Mouse (Mus musculus) liver, embryonic 14.5 days (tissue): ENCODE results near the gene Col6a1. TPM values are rescaled to one million over a fixed set of nuclear protein-coding genes. Genes with fewer than 3 reads are reported as not detected.

Experiments
- ATAC-seq: fragments of 200-750 bp; cut with Nextera tagmentation; 2 replicates; pipeline ENCODE4 v1.8.0; 2017; ENCODE audit warnings: moderate number of reproducible peaks, mild to moderate bottlenecking, moderate library complexity; ENCODE audit not compliant: insufficient read depth
- DNase-seq, 3 experiments: peaks; one replicate each; pipeline ENCODE4 v3.0.0-alpha.2; 2012 to 2013; ENCODE audit warnings: low read depth in 3 of 3, low spot score in 3 of 3
- H3K27ac ChIP-seq: fragments of 300-500 bp; sonication (generic); 2 replicates; pipeline ENCODE4 v1.5.1; 2014; ENCODE audit warnings: moderate library complexity, mild to moderate bottlenecking, control low read depth, inconsistent platforms
- H3K27me3 ChIP-seq: fragments of 300-500 bp; sonication (generic); 2 replicates; pipeline ENCODE4 v1.6.1; 2014; ENCODE audit warnings: mild to moderate bottlenecking, low read length, moderate library complexity; ENCODE audit not compliant: control insufficient read depth, insufficient read depth
- H3K36me3 ChIP-seq: fragments of 300-500 bp; sonication (generic); replicated peaks from 2 replicates; pipeline ENCODE4 v1.6.1; 2014; ENCODE audit warnings: low read depth; ENCODE audit not compliant: control insufficient read depth, insufficient read depth
- H3K4me1 ChIP-seq, 2 experiments: fragments of 200-500 bp in 1 of 2; fragments of 300-500 bp in 1 of 2; sonication (generic) in 1 of 2; replicated peaks; 2 replicates each; pipeline ENCODE4 v1.6.1; 2012 to 2014; ENCODE audit warnings: antibody characterized with exemption in 1 of 2, inconsistent platforms in 1 of 2, low read length in 1 of 2; ENCODE audit not compliant: control insufficient read depth in 2 of 2, insufficient read depth in 2 of 2
- H3K4me2 ChIP-seq: fragments of 300-500 bp; sonication (generic); 2 replicates; pipeline ENCODE4 v1.6.1; 2014; ENCODE audit warnings: low read depth, mild to moderate bottlenecking, control low read depth, moderate library complexity
- H3K4me3 ChIP-seq, 2 experiments: fragments of 200-500 bp in 1 of 2; fragments of 300-500 bp in 1 of 2; sonication (generic) in 1 of 2; 2 replicates each; pipeline ENCODE4 v1.5.1; 2012 to 2014; ENCODE audit warnings: low read depth in 2 of 2, low read length in 2 of 2, mild to moderate bottlenecking in 2 of 2, control low read depth in 1 of 2, inconsistent platforms in 1 of 2, moderate library complexity in 1 of 2; ENCODE audit not compliant: insufficient read depth in 1 of 2
- H3K9ac ChIP-seq: fragments of 300-500 bp; sonication (generic); replicated peaks from 2 replicates; pipeline ENCODE4 v1.6.1; 2014; ENCODE audit warnings: mild to moderate bottlenecking, control low read depth, moderate library complexity
- H3K9me3 ChIP-seq: fragments of 300-500 bp; sonication (generic); 2 replicates; pipeline ENCODE4 v1.6.1; 2016; ENCODE audit warnings: low read length, mixed read lengths; ENCODE audit not compliant: control insufficient read depth
- CTCF ChIP-seq: IDR thresholded peaks from 2 replicates; pipeline ENCODE4 v1.5.1; 2016; ENCODE audit warnings: antibody characterized with exemption, low read depth, control low read depth
- EP300 ChIP-seq: IDR thresholded peaks from 2 replicates; pipeline ENCODE4 v1.6.1; 2016; ENCODE audit warnings: antibody characterized with exemption, low read depth
- WGBS: fragments of 180-500 bp; shearing (Covaris S2); extraction: QIAGEN DNeasy Blood & Tissue Kit; methylation state at CpG from one replicate; pipeline ENCODE4 v1.1.7; 2014; ENCODE audit not compliant: insufficient replicate concordance; 5-methylcytosine and 5-hydroxymethylcytosine counted together
- polyA plus RNA-seq, 2 experiments: library from polyadenylated mRNA; depleted of rRNA in 1 of 2; stranded (reverse) in 1 of 2; unstranded in 1 of 2; fragments of >200 nt; fragmentation: Nextera tagmentation in 1 of 2; extraction: Ambion mirVana in 1 of 2; gene quantifications; 2 replicates each; pipeline versions ENCODE4 v1.2.1 to v1.2.3; 2012 to 2014

Gene Col6a1
- polyA plus RNA-seq, 2 experiments = 4.8 to 6.1 TPM

DNA sequence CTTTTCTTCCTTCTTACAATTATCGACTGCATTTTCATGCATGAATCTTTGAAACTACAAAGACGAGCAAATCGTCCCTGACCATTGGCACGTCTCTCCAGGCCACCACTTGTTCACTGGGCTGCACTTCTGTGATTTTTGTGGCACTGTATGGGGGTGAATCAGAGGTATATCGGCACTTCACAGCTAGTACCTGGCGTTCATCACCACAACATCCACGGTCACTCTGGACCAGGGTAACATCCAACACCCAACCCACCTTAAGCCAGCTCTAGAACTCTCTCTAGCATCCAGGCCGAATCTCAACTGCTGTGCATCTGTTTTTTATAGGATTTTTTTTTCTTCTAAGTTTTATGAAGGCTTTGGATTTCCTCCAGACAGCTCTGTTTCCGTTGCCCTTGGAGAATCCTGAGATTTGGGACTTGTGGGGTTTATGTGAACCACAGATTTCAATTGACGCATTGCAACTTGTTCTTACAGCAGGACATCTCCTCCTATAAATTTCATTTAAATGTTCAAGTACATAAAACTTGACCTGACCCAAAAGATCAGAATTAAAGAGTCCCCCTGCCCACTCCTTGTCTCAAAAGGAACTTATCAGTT is 30.6 kb downstream of the Col6a1 start:
- no peak for ATAC-seq
- Histone ChIP-seq H3K9me3 (no peaks in the 10 kb centered on the region), H3K36me3 (no peaks in the 10 kb centered on the region), H3K4me2 (no peak overlapping the region), H3K27ac (no peak overlapping the region), H3K4me1 (no peaks in the 10 kb centered on the region), H3K4me3 (no peak overlapping the region), H3K9ac (no peak overlapping the region), H3K27me3 (no peaks in the 10 kb centered on the region)
- no peak for DNase-seq
- TF ChIP-seq EP300 (no peak), CTCF (no peak)
- 49% methylated on average over 10 of the region's 10 CpGs for WGBS

DNA sequence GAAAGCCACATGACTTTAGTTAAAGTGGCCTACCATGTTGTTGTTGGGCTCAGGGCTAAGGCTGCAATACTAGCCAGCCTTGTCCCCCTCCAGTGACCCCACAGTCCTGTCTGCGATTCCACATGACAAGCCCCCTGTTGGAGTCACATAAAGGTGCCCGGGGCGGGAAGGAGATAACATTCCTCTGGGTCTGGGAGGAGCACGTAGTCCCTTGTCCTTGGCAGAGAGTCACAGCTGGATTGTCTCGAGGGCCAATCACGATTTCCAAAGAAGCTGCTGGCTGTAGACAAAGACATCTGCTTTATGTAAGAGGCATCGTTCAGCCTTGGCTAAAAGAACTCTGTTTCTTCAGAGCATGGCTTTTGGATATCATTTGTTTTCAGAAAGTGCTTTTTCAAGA is 31.2 kb downstream of the Col6a1 start:
- no peaks in the 10 kb centered on the region for H3K9me3 ChIP-seq
- 33% methylated on average over 7 of the region's 7 CpGs for WGBS
- H3K27me3 ChIP-seq = no peaks in the 10 kb centered on the region
- no peaks in the 10 kb centered on the region for H3K36me3 ChIP-seq
- no peak for TF ChIP-seq CTCF
- no peak for TF ChIP-seq EP300
- no peak overlapping the region for H3K27ac ChIP-seq
- no peaks in the 10 kb centered on the region for H3K4me1 ChIP-seq
- no peak overlapping the region for H3K4me2 ChIP-seq
- DNase-seq (no peak), ATAC-seq (no peak)
- no peak overlapping the region for H3K9ac ChIP-seq
- no peak overlapping the region for H3K4me3 ChIP-seq

DNA sequence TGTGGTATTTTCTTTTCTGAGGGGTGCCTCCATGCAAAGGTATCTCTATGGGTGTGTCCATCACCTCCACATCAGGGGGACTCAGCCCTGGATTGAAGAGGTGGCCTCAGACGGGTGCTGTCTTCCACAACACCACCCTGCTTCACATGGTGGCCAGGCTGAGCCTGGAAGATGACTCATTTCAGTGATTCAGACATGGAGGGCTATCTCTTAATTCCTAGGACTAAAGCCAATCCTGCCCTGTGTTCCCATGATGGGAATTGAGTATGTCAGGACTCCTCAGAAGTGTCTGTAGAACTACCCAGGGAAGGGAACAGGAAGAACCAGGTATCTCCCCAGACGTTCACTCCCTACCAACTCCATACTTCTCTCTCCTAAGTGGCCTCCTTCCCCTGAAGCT is 32.5 kb downstream of the Col6a1 start:
- Histone ChIP-seq H3K9me3 (no peaks in the 10 kb centered on the region), H3K4me1 (no peaks in the 10 kb centered on the region), H3K9ac (no peak overlapping the region), H3K27ac (no peak overlapping the region), H3K27me3 (no peaks in the 10 kb centered on the region), H3K36me3 (no peaks in the 10 kb centered on the region), H3K4me3 (no peak overlapping the region), H3K4me2 (no peak overlapping the region)
- WGBS = 50% methylated on average over 2 of the region's 2 CpGs
- DNase-seq (no peak), ATAC-seq (no peak)
- TF ChIP-seq CTCF = no peak
- TF ChIP-seq EP300 = no peak

DNA sequence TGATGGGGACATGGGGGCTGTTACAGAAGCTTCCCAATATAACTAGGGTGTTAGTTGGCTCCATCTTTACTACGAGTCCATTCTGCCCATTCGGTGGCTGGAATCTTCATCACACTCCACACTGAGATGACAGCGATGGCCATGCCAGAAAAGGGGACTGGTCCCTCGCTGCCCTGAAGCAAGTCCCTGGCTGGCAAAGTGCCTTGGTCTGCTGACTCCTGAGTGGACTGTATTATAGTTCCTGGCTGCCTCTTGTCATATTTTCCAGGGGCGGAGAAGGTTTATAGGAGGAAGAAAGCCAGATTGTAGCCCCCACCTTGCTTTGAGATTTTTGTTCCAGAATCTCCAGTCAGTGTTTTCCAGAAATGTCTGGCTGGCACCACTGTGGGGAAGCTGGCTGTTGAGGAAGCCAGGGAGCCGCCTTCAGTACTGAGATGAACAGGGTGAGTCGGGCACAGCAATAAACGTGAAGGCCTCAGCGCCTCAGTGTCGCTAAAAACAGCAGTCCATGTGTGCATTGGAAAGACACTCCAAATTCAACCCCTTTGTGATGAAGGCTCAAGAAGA is 40.4 kb downstream of the Col6a1 start:
- no peak overlapping the region for H3K9ac ChIP-seq
- no peaks in the 10 kb centered on the region for H3K36me3 ChIP-seq
- no peak overlapping the region for H3K27ac ChIP-seq
- ATAC-seq (no peak), DNase-seq (no peak)
- no peak overlapping the region for H3K4me2 ChIP-seq
- no peak overlapping the region for H3K4me3 ChIP-seq
- H3K27me3 ChIP-seq = no peaks in the 10 kb centered on the region
- no peak for TF ChIP-seq EP300
- TF ChIP-seq CTCF = no peak
- H3K9me3 ChIP-seq = no peaks in the 10 kb centered on the region
- 72% methylated on average over 10 of the region's 10 CpGs for WGBS
- H3K4me1 ChIP-seq = no peaks in the 10 kb centered on the region

DNA sequence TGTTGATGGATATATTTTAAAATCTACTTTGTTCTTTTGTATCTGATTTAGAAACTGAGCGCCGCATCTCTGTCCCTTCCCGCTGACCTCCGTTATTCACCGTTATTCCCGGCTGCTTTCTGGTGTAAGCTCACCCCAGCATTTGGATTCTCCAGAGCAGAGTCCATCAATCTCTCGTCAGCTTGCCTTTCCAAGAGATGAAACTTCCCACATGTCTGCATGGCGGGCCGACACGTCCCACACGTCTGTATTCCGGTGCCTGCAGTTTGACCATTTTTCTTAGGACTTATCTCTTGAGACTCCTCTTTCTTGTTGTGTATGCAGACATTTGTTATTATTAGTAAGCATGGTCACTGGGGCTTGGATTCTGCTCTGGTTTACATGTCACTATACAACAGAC is 42.0 kb downstream of the Col6a1 start:
- DNase-seq (no peak), ATAC-seq (no peak)
- 79% methylated on average over 12 of the region's 12 CpGs for WGBS
- Histone ChIP-seq H3K9me3 (no peaks in the 10 kb centered on the region), H3K27ac (no peak overlapping the region), H3K4me2 (no peak overlapping the region), H3K27me3 (no peaks in the 10 kb centered on the region), H3K36me3 (no peaks in the 10 kb centered on the region), H3K9ac (no peak overlapping the region), H3K4me1 (no peaks in the 10 kb centered on the region), H3K4me3 (no peak overlapping the region)
- TF ChIP-seq EP300 = no peak
- no peak for TF ChIP-seq CTCF
